Mouse (Mus musculus): ENCODE results near the gene Ppm1m. TPM values are rescaled to one million over a fixed set of nuclear protein-coding genes. Genes with fewer than 3 reads are reported as not detected.

Gene Ppm1m
- polyA plus RNA-seq, 1 experiment from 2014 or later = 43.1 TPM

- no peak overlapping the region for H3K9ac ChIP-seq (ENCODE audit: low read depth, low read length)
- H3K27me3 ChIP-seq (ENCODE audit: control insufficient read depth, insufficient read depth, low read length) = no peaks in the 10 kb centered on the region
- H3K36me3 ChIP-seq (ENCODE audit: control insufficient read depth, insufficient read depth, low read length) = peaks cover 99% of the 10 kb centered on the region
- H3K9me3 ChIP-seq (ENCODE audit: control insufficient read depth, low read length) = no peaks in the 10 kb centered on the region
- H3K4me2 ChIP-seq (replicated peaks; ENCODE audit: low read depth, low read length) = no peak overlapping the region
- H3K4me3 ChIP-seq (ENCODE audit: low read length) = no peak overlapping the region
- no peak for ATAC-seq (ENCODE audit: low FRiP score, low TSS enrichment)
- H3K4me1 ChIP-seq (ENCODE audit: control insufficient read depth, insufficient read depth, low read length) = no peaks in the 10 kb centered on the region
- no peak overlapping the region for H3K27ac ChIP-seq (ENCODE audit: low read depth, low read length)
- WGBS = 94% methylated on average over 4 of the region's 4 CpGs
Observed at GRCm38 (mm10) chr9:106182146-106182545, 17.4 kb downstream of the Ppm1m start.

GRCm38 (mm10) chr9:106179964-106180363 lies 19.6 kb downstream of the Ppm1m start:
- H3K27ac ChIP-seq (ENCODE audit: low read depth, low read length) = no peak overlapping the region
- no peak overlapping the region for H3K4me3 ChIP-seq (ENCODE audit: low read length)
- H3K9ac ChIP-seq (ENCODE audit: low read depth, low read length) = no peak overlapping the region
- H3K9me3 ChIP-seq (ENCODE audit: control insufficient read depth, low read length) = no peaks in the 10 kb centered on the region
- 95% methylated on average over 3 of the region's 3 CpGs for WGBS
- peaks cover 88% of the 10 kb centered on the region for H3K36me3 ChIP-seq (ENCODE audit: control insufficient read depth, insufficient read depth, low read length)
- ATAC-seq (ENCODE audit: low FRiP score, low TSS enrichment) = no peak
- H3K27me3 ChIP-seq (ENCODE audit: control insufficient read depth, insufficient read depth, low read length) = no peaks in the 10 kb centered on the region
- H3K4me2 ChIP-seq (replicated peaks; ENCODE audit: low read depth, low read length) = no peak overlapping the region
- H3K4me1 ChIP-seq (ENCODE audit: control insufficient read depth, insufficient read depth, low read length) = peaks cover 7% of the 10 kb centered on the region; the same call in 1 of the 2 replicates

- 93% methylated on average over 2 of the region's 2 CpGs for WGBS
- H3K4me2 ChIP-seq (replicated peaks; ENCODE audit: low read depth, low read length) = no peak overlapping the region
- no peak for ATAC-seq (ENCODE audit: low FRiP score, low TSS enrichment)
- peaks cover 83% of the 10 kb centered on the region for H3K36me3 ChIP-seq (ENCODE audit: control insufficient read depth, insufficient read depth, low read length)
- peaks cover 12% of the 10 kb centered on the region; the same call in 1 of the 2 replicates for H3K4me1 ChIP-seq (ENCODE audit: control insufficient read depth, insufficient read depth, low read length)
- H3K27ac ChIP-seq (ENCODE audit: low read depth, low read length) = no peak overlapping the region
- H3K9me3 ChIP-seq (ENCODE audit: control insufficient read depth, low read length) = no peaks in the 10 kb centered on the region
- H3K9ac ChIP-seq (ENCODE audit: low read depth, low read length) = no peak overlapping the region
- no peak overlapping the region for H3K4me3 ChIP-seq (ENCODE audit: low read length)
- no peaks in the 10 kb centered on the region for H3K27me3 ChIP-seq (ENCODE audit: control insufficient read depth, insufficient read depth, low read length)
Observed at GRCm38 (mm10) chr9:106179454-106179853, 20.1 kb downstream of the Ppm1m start.

GRCm38 (mm10) chr9:106177799-106178198 lies 21.7 kb downstream of the Ppm1m start:
- ATAC-seq (ENCODE audit: low FRiP score, low TSS enrichment) = no peak
- H3K9ac ChIP-seq (ENCODE audit: low read depth, low read length) = no peak overlapping the region
- H3K4me1 ChIP-seq (ENCODE audit: control insufficient read depth, insufficient read depth, low read length) = peaks cover 28% of the 10 kb centered on the region
- H3K4me3 ChIP-seq (ENCODE audit: low read length) = no peak overlapping the region
- H3K9me3 ChIP-seq (ENCODE audit: control insufficient read depth, low read length) = no peaks in the 10 kb centered on the region
- H3K27ac ChIP-seq (ENCODE audit: low read depth, low read length) = no peak overlapping the region
- peaks cover 66% of the 10 kb centered on the region for H3K36me3 ChIP-seq (ENCODE audit: control insufficient read depth, insufficient read depth, low read length)
- H3K27me3 ChIP-seq (ENCODE audit: control insufficient read depth, insufficient read depth, low read length) = no peaks in the 10 kb centered on the region
- WGBS = 90% methylated on average over 6 of the region's 6 CpGs
- no peak overlapping the region for H3K4me2 ChIP-seq (replicated peaks; ENCODE audit: low read depth, low read length)

- no peak overlapping the region for H3K4me3 ChIP-seq (ENCODE audit: low read length)
- peaks cover 56% of the 10 kb centered on the region for H3K36me3 ChIP-seq (ENCODE audit: control insufficient read depth, insufficient read depth, low read length)
- H3K4me2 ChIP-seq (replicated peaks; ENCODE audit: low read depth, low read length) = no peak overlapping the region
- 80% methylated on average over 5 of the region's 5 CpGs for WGBS
- H3K9ac ChIP-seq (ENCODE audit: low read depth, low read length) = no peak overlapping the region
- peaks cover 28% of the 10 kb centered on the region for H3K4me1 ChIP-seq (ENCODE audit: control insufficient read depth, insufficient read depth, low read length)
- no peak for ATAC-seq (ENCODE audit: low FRiP score, low TSS enrichment)
- H3K9me3 ChIP-seq (ENCODE audit: control insufficient read depth, low read length) = no peaks in the 10 kb centered on the region
- no peak overlapping the region for H3K27ac ChIP-seq (ENCODE audit: low read depth, low read length)
- H3K27me3 ChIP-seq (ENCODE audit: control insufficient read depth, insufficient read depth, low read length) = no peaks in the 10 kb centered on the region
Observed at GRCm38 (mm10) chr9:106176769-106177168, 22.8 kb downstream of the Ppm1m start.

GRCm38 (mm10) chr9:106175552-106176200 lies 23.9 kb downstream of the Ppm1m start:
- ATAC-seq (ENCODE audit: low FRiP score, low TSS enrichment) = no peak
- H3K9me3 ChIP-seq (ENCODE audit: control insufficient read depth, low read length) = no peaks in the 10 kb centered on the region
- peaks cover 28% of the 10 kb centered on the region for H3K4me1 ChIP-seq (ENCODE audit: control insufficient read depth, insufficient read depth, low read length)
- peaks cover 45% of the 10 kb centered on the region for H3K36me3 ChIP-seq (ENCODE audit: control insufficient read depth, insufficient read depth, low read length)
- no peak overlapping the region for H3K4me2 ChIP-seq (replicated peaks; ENCODE audit: low read depth, low read length)
- no peak overlapping the region for H3K27ac ChIP-seq (ENCODE audit: low read depth, low read length)
- no peaks in the 10 kb centered on the region for H3K27me3 ChIP-seq (ENCODE audit: control insufficient read depth, insufficient read depth, low read length)
- no peak overlapping the region for H3K4me3 ChIP-seq (ENCODE audit: low read length)
- no peak overlapping the region for H3K9ac ChIP-seq (ENCODE audit: low read depth, low read length)
- 63% methylated on average over 3 of the region's 3 CpGs for WGBS

GRCm38 (mm10) chr9:106173363-106173762 lies 26.2 kb downstream of the Ppm1m start:
- H3K27me3 ChIP-seq (ENCODE audit: control insufficient read depth, insufficient read depth, low read length) = no peaks in the 10 kb centered on the region
- H3K4me3 ChIP-seq (ENCODE audit: low read length) = peak overlapping the region; percentile 96
- 61% methylated on average over 2 of the region's 2 CpGs for WGBS
- no peak overlapping the region for H3K27ac ChIP-seq (ENCODE audit: low read depth, low read length)
- H3K36me3 ChIP-seq (ENCODE audit: control insufficient read depth, insufficient read depth, low read length) = peaks cover 22% of the 10 kb centered on the region
- H3K4me2 ChIP-seq (replicated peaks; ENCODE audit: low read depth, low read length) = peak overlapping the region; percentile 69
- no peaks in the 10 kb centered on the region for H3K9me3 ChIP-seq (ENCODE audit: control insufficient read depth, low read length)
- H3K9ac ChIP-seq (ENCODE audit: low read depth, low read length) = no peak overlapping the region
- H3K4me1 ChIP-seq (ENCODE audit: control insufficient read depth, insufficient read depth, low read length) = peaks cover 32% of the 10 kb centered on the region
- no peak for ATAC-seq (ENCODE audit: low FRiP score, low TSS enrichment)

GRCm38 (mm10) chr9:106172527-106172926 lies 27.0 kb downstream of the Ppm1m start:
- Histone ChIP-seq H3K27ac (ENCODE audit: low read depth, low read length) (no peak overlapping the region), H3K9ac (ENCODE audit: low read depth, low read length) (peak overlapping the region; percentile 97), H3K27me3 (ENCODE audit: control insufficient read depth, insufficient read depth, low read length) (no peaks in the 10 kb centered on the region), H3K4me3 (ENCODE audit: low read length) (peak overlapping the region; percentile 96), H3K36me3 (ENCODE audit: control insufficient read depth, insufficient read depth, low read length) (peaks cover 14% of the 10 kb centered on the region), H3K9me3 (ENCODE audit: control insufficient read depth, low read length) (no peaks in the 10 kb centered on the region), H3K4me1 (ENCODE audit: control insufficient read depth, insufficient read depth, low read length) (peaks cover 32% of the 10 kb centered on the region), H3K4me2 (replicated peaks; ENCODE audit: low read depth, low read length) (peak overlapping the region; percentile 69)
- ATAC-seq (ENCODE audit: low FRiP score, low TSS enrichment) = no peak
- 5% methylated on average over 3 of the region's 3 CpGs for WGBS

- peak overlapping the region; percentile 96 for H3K27ac ChIP-seq (ENCODE audit: low read depth, low read length)
- no peaks in the 10 kb centered on the region for H3K9me3 ChIP-seq (ENCODE audit: control insufficient read depth, low read length)
- peak overlapping the region; percentile 69 for H3K4me2 ChIP-seq (replicated peaks; ENCODE audit: low read depth, low read length)
- peak overlapping the region; percentile 96 for H3K4me3 ChIP-seq (ENCODE audit: low read length)
- no peaks in the 10 kb centered on the region for H3K27me3 ChIP-seq (ENCODE audit: control insufficient read depth, insufficient read depth, low read length)
- WGBS = under 1% methylated on average over 30 of the region's 30 CpGs
- H3K4me1 ChIP-seq (ENCODE audit: control insufficient read depth, insufficient read depth, low read length) = peaks cover 32% of the 10 kb centered on the region
- H3K36me3 ChIP-seq (ENCODE audit: control insufficient read depth, insufficient read depth, low read length) = peaks cover 4% of the 10 kb centered on the region
- H3K9ac ChIP-seq (ENCODE audit: low read depth, low read length) = peak overlapping the region; percentile 97
- peak; percentile 59 for ATAC-seq (ENCODE audit: low FRiP score, low TSS enrichment)
Observed at GRCm38 (mm10) chr9:106171346-106172158, 28.0 kb downstream of the Ppm1m start.

Measured in kidney, embryonic 14.5 days (tissue).